Mouse (Mus musculus) spleen, postnatal 10 days (tissue): ENCODE measurements around the gene Magi1.
A peak's percentile ranks its signal among the peaks of the same experiment; 100 is the strongest.

Experiments used
- DNase-seq, 2 experiments: peaks; one replicate each; pipeline ENCODE4 v3.0.0; 2021 to 2022; ENCODE audit warnings: low spot score in 2 of 2

Magi1 gene

GRCm38 (mm10) chr6:93727630-93728178, 556.0 kb downstream of the Magi1 start:
- DNase-seq = no peak

GRCm38 (mm10) chr6:93726829-93727455, 556.8 kb downstream of the Magi1 start:
- DNase-seq = no peak

- no peak for DNase-seq
These were observed 557.6 kb downstream of the Magi1 start for GRCm38 (mm10) chr6:93726121-93726520.

GRCm38 (mm10) chr6:93724749-93725148, 559.0 kb downstream of the Magi1 start:
- DNase-seq = no peak

GRCm38 (mm10) chr6:93723226-93723625, 560.5 kb downstream of the Magi1 start:
- DNase-seq = no peak

- DNase-seq = no peak
These were observed 564.2 kb downstream of the Magi1 start for GRCm38 (mm10) chr6:93719532-93719931.

GRCm38 (mm10) chr6:93718385-93718784, 565.3 kb downstream of the Magi1 start:
- peak in 1 of 2 experiments; percentile 24 for DNase-seq

- DNase-seq = no peak
These were observed 565.8 kb downstream of the Magi1 start for GRCm38 (mm10) chr6:93717826-93718375.

GRCm38 (mm10) chr6:93716686-93717625, 566.8 kb downstream of the Magi1 start:
- DNase-seq = no peak

- DNase-seq = no peak
These were observed 568.2 kb downstream of the Magi1 start for GRCm38 (mm10) chr6:93715181-93716180.

- no peak for DNase-seq
These were observed 579.4 kb downstream of the Magi1 start for GRCm38 (mm10) chr6:93704350-93704749.

GRCm38 (mm10) chr6:93699436-93699835, 584.3 kb downstream of the Magi1 start:
- DNase-seq = no peak

- no peak for DNase-seq
These were observed 585.8 kb downstream of the Magi1 start for GRCm38 (mm10) chr6:93697956-93698355.

GRCm38 (mm10) chr6:93678766-93679165, 605.0 kb downstream of the Magi1 start:
- no peak for DNase-seq

- no peak for DNase-seq
These were observed 617.0 kb downstream of the Magi1 start for GRCm38 (mm10) chr6:93666731-93667130.

- no peak for DNase-seq
These were observed 618.5 kb downstream of the Magi1 start for GRCm38 (mm10) chr6:93665056-93665805.

- no peak for DNase-seq
These were observed 622.6 kb downstream of the Magi1 start for GRCm38 (mm10) chr6:93661139-93661538.

GRCm38 (mm10) chr6:93659534-93659933, 624.2 kb downstream of the Magi1 start:
- DNase-seq = no peak

- DNase-seq = peak; percentile 12 to 56
These were observed 626.3 kb downstream of the Magi1 start for GRCm38 (mm10) chr6:93657187-93657974.
